Mouse (Mus musculus) CH12.LX (cell line): ENCODE measurements around the gene Lrp6. TPM values are rescaled to one million over a fixed set of nuclear protein-coding genes. Genes with fewer than 3 reads are reported as not detected.

Experiments
- DNase-seq: peaks from one replicate; pipeline ENCODE4 v3.0.0-alpha.2; 2013; ENCODE audit errors: extremely low read depth
- H3K27ac ChIP-seq: 2 replicates; pipeline ENCODE4 v1.5.1; 2012; ENCODE audit warnings: low read depth, mild to moderate bottlenecking, control low read depth, moderate library complexity; ENCODE audit not compliant: insufficient read depth
- H3K27me3 ChIP-seq: replicated peaks from 2 replicates; pipeline ENCODE3; 2012; ENCODE audit warnings: inconsistent platforms
- H3K36me3 ChIP-seq, 2 experiments: replicated peaks in 1 of 2; 2 replicates each; pipeline versions ENCODE3 to v1.6.1; 2012; ENCODE audit warnings: inconsistent platforms in 1 of 2, low read length in 1 of 2, mild to moderate bottlenecking in 1 of 2, mixed read lengths in 1 of 2, moderate library complexity in 1 of 2; ENCODE audit not compliant: control insufficient read depth in 1 of 2, insufficient read depth in 1 of 2
- H3K4me1 ChIP-seq, 2 experiments: 2 replicates each; pipeline ENCODE4 v1.6.1; 2012; ENCODE audit warnings: inconsistent platforms in 1 of 2, moderate library complexity in 1 of 2; ENCODE audit not compliant: insufficient read depth in 2 of 2, control insufficient read depth in 1 of 2
- H3K4me2 ChIP-seq: 2 replicates; pipeline ENCODE4 v1.6.1; 2012; ENCODE audit warnings: low read depth, mild to moderate bottlenecking, control low read depth; ENCODE audit not compliant: poor library complexity, insufficient read depth, severe bottlenecking
- H3K4me3 ChIP-seq, 3 experiments: fragments of 150-350 bp in 1 of 3; sonication (generic) in 1 of 3; replicated peaks in 1 of 3; 2 replicates each; pipeline versions ENCODE3 to v1.5.1; 2011 to 2012; ENCODE audit warnings: low read depth in 2 of 3, low read length in 2 of 3, mild to moderate bottlenecking in 2 of 3, moderate library complexity in 2 of 3, control low read depth in 1 of 3, improper control_type of control experiment in 1 of 3, inconsistent platforms in 1 of 3, mixed read lengths in 1 of 3; ENCODE audit not compliant: poor library complexity in 1 of 3
- H3K79me2 ChIP-seq: replicated peaks from 2 replicates; pipeline ENCODE4 v1.6.1; 2012; ENCODE audit warnings: mild to moderate bottlenecking, moderate library complexity; ENCODE audit not compliant: control insufficient read depth, poor library complexity, insufficient read depth, severe bottlenecking; ENCODE audit errors: extremely low read depth
- H3K9ac ChIP-seq: 2 replicates; pipeline ENCODE4 v1.6.1; 2012; ENCODE audit warnings: low read depth, mild to moderate bottlenecking, control low read depth, moderate library complexity; ENCODE audit not compliant: insufficient read depth
- H3K9me3 ChIP-seq: replicated peaks from 2 replicates; pipeline ENCODE3; 2012; ENCODE audit warnings: low read length, inconsistent platforms, mixed read lengths
- CHD2 ChIP-seq: IDR thresholded peaks from 2 replicates; pipeline ENCODE4 v1.6.1; 2011; ENCODE audit warnings: low read length, improper control_type of control experiment
- CTCF ChIP-seq, 2 experiments: IDR thresholded peaks in 1 of 2; conservative IDR thresholded peaks in 1 of 2; 2 replicates each; pipeline ENCODE4 v1.5.1; 2011 to 2012; ENCODE audit warnings: low read depth in 2 of 2, low read length in 2 of 2, improper control_type of control experiment in 1 of 2, inconsistent platforms in 1 of 2, mild to moderate bottlenecking in 1 of 2, moderate library complexity in 1 of 2
- E2F4 ChIP-seq: IDR thresholded peaks from 2 replicates; pipeline ENCODE4 v1.6.1; 2011; ENCODE audit warnings: low read depth, low read length, improper control_type of control experiment; ENCODE audit not compliant: insufficient replicate concordance
- EP300 ChIP-seq: IDR thresholded peaks from 2 replicates; pipeline ENCODE4 v1.6.1; 2011; ENCODE audit warnings: low read length, improper control_type of control experiment
- GABPA ChIP-seq: IDR thresholded peaks from 2 replicates; pipeline ENCODE4 v1.6.1; 2012; ENCODE audit warnings: low read depth, low read length, improper control_type of control experiment, inconsistent platforms; ENCODE audit not compliant: insufficient replicate concordance
- HCFC1 ChIP-seq: IDR thresholded peaks from 2 replicates; pipeline ENCODE4 v1.6.1; 2012; ENCODE audit warnings: low read depth, mild to moderate bottlenecking, inconsistent platforms, low read length, improper control_type of control experiment
- JUN ChIP-seq: IDR thresholded peaks from 2 replicates; pipeline ENCODE4 v1.6.1; 2011; ENCODE audit warnings: low read depth, mild to moderate bottlenecking, low read length, improper control_type of control experiment, moderate library complexity; ENCODE audit not compliant: insufficient read depth
- MAFK ChIP-seq: IDR thresholded peaks from 2 replicates; pipeline ENCODE4 v1.6.1; 2011; ENCODE audit warnings: low read length, improper control_type of control experiment; ENCODE audit not compliant: insufficient replicate concordance
- MAX ChIP-seq: IDR thresholded peaks from 2 replicates; pipeline ENCODE4 v1.6.1; 2011; ENCODE audit warnings: low read length, improper control_type of control experiment
- MAZ ChIP-seq: IDR thresholded peaks from 2 replicates; pipeline ENCODE4 v1.6.1; 2012; ENCODE audit warnings: low read depth, mild to moderate bottlenecking, inconsistent platforms, low read length, improper control_type of control experiment, moderate library complexity
- MYC ChIP-seq: IDR thresholded peaks from 2 replicates; pipeline ENCODE4 v1.6.1; 2011; ENCODE audit warnings: low read depth, mild to moderate bottlenecking, improper control_type of control experiment, low read length
- POLR2A ChIP-seq: IDR thresholded peaks from 2 replicates; pipeline ENCODE4 v1.6.1; 2011; ENCODE audit warnings: low read depth, mild to moderate bottlenecking, improper control_type of control experiment, low read length
- RAD21 ChIP-seq: IDR thresholded peaks from 2 replicates; pipeline ENCODE4 v1.6.1; 2011; ENCODE audit warnings: low read depth, mild to moderate bottlenecking, low read length, improper control_type of control experiment, moderate library complexity
- SMC3 ChIP-seq: IDR thresholded peaks from 2 replicates; pipeline ENCODE4 v1.6.1; 2011; ENCODE audit warnings: low read depth, low read length, improper control_type of control experiment
- TBP ChIP-seq: conservative IDR thresholded peaks from 2 replicates; pipeline ENCODE4 v1.6.1; 2011; ENCODE audit warnings: low read depth, low read length, improper control_type of control experiment
- TCF12 ChIP-seq: IDR thresholded peaks from 2 replicates; pipeline ENCODE4 v1.6.1; 2014; ENCODE audit warnings: low read depth, mild to moderate bottlenecking, inconsistent platforms, low read length, improper control_type of control experiment
- USF1 ChIP-seq: IDR thresholded peaks from 2 replicates; pipeline ENCODE4 v1.6.1; 2014; ENCODE audit warnings: low read depth, mild to moderate bottlenecking, inconsistent platforms, low read length, improper control_type of control experiment
- USF2 ChIP-seq: conservative IDR thresholded peaks from 2 replicates; pipeline ENCODE4 v1.6.1; 2011; ENCODE audit warnings: low read depth, low read length, improper control_type of control experiment
- ZC3H11A ChIP-seq: IDR thresholded peaks from 2 replicates; pipeline ENCODE4 v1.6.1; 2012; ENCODE audit warnings: low read depth, mild to moderate bottlenecking, inconsistent platforms, low read length, improper control_type of control experiment
- ZMIZ1 ChIP-seq: IDR thresholded peaks from 2 replicates; pipeline ENCODE4 v1.6.1; 2012; ENCODE audit warnings: low read depth, mild to moderate bottlenecking, inconsistent platforms, low read length, improper control_type of control experiment
- dilution Hi-C: fragments of 300-500 bp; cut with MboI; formaldehyde crosslinking; loops from 2 replicates; pipeline ENCODE4 v1.14.3; 2020; ENCODE audit warnings: low sequenced_read_pairs; ENCODE audit not compliant: extremely low pct_unique_long_range_greater_than_20kb, extremely low pct_ligation_motif_present
- in situ Hi-C: fragments of 300-500 bp; cut with MboI; formaldehyde crosslinking; loops from 3 replicates; pipeline ENCODE4 v1.14.3; 2019; ENCODE audit warnings: low sequenced_read_pairs, low pct_ligation_motif_present, low pct_unique_long_range_greater_than_20kb, mixed read lengths
- polyA plus RNA-seq: library from polyadenylated mRNA; unstranded; fragments of >175 nt; gene quantifications from 2 replicates; pipeline ENCODE4 v1.2.1, GENCODE M21; 2012; ENCODE audit warnings: low read depth; ENCODE audit not compliant: insufficient read length
- total RNA-seq, 2 experiments: library from RNA; depleted of rRNA; stranded (reverse); fragments of 300-350 nt in 1 of 2; fragments of >200 nt in 1 of 2; gene quantifications; 2 replicates each; pipeline ENCODE4 v1.2.3; 2012 to 2014

Gene Lrp6
- total and polyA plus RNA-seq, 3 experiments = 12.4 to 15.6 (median 13.3) TPM

DNA sequence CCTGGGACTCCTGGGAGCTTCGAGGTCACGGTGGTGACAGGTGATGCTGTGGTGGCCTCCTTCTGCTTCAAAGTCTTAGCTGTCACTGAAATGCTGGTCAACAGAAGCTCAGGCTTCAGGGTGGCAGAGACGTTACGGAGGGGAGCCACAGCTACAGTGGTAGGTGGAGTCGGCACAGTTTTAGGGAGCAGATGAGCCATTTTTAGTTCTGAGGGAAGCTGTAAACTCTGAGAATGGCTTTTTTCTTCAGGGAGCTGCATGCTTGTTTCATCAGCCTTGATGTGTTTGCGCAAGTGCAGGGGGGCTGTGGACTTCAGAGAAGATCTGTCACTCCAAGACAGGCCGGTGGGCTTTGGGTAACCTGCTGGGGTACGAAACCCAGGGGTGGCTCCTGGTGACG lies 43.6 kb upstream of the Lrp6 start:
- in situ Hi-C loops = loop anchor here (25.0 kb wide), 1 partner anchor 648 kb away; no protein-coding TSS in a partner anchor
- Histone ChIP-seq H3K79me2 (no peaks in the 10 kb centered on the region), H3K4me1 (peaks cover 0 to 17% of the 10 kb centered on the region in 2 experiments; a peak in 3 of 4 replicates)
- no peak for TF ChIP-seq POLR2A
- no peak for TF ChIP-seq JUN
- TF ChIP-seq MAX = no peak
- no peak for TF ChIP-seq MAZ
- no peak for TF ChIP-seq E2F4
- no peak for TF ChIP-seq USF2
- no peak for TF ChIP-seq MAFK
- TF ChIP-seq EP300 = no peak
- TF ChIP-seq GABPA = no peak
- TF ChIP-seq TCF12 = no peak
- TF ChIP-seq, all 38 proteins: peak for 0
- Histone ChIP-seq H3K4me3 (no peak overlapping the region), H3K27me3 (no peaks in the 10 kb centered on the region), H3K9me3 (no peaks in the 10 kb centered on the region), H3K27ac (no peak overlapping the region), H3K36me3 (no peaks in the 10 kb centered on the region), H3K9ac (no peak overlapping the region), H3K4me2 (no peak overlapping the region)
- dilution Hi-C loops = no loop called here
- no peak for DNase-seq

DNA sequence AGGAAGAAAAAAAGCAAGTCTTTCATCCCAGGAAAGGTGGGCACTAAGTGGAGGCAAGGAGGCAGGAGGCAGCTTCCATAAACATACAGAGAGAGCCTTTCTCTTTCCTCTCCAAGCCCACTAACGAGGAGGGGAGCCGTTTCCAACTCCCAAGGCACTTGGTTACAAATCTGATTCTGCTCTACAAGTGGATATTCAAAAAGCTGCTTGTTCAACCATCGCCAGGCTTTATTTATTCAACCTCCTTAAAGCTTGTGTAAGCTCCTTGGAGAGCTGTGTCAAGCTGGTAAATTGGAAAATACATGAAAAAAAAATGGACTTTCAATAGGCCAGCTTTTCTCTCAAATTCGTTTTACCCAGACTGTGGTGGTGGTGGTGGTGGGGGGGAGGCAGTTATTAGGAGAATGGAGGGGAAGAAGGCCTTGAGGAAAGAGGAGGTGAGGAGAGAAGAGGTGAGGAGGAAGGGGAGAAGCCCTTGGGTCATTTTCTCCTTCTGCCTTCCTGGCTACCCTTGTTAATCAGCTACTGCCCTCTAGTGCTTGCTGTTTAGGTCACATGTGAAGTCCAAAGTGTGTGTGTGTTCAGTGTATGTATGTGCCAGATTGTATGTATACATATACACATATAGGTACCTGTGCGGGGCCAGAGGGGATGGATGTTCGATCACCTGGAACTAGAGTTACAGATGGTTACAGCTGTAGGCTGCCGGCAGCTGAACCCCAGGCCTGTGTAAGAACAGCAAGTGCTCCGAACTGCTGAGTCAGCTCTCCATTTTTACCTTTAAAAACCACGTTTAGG lies 40.4 kb upstream of the Lrp6 start:
- H3K27ac ChIP-seq = no peak overlapping the region
- peaks cover 0 to 17% of the 10 kb centered on the region in 2 experiments; a peak in 3 of 4 replicates for H3K4me1 ChIP-seq
- no peak overlapping the region for H3K9ac ChIP-seq
- H3K4me2 ChIP-seq = no peak overlapping the region; the same call in 1 of the 2 replicates
- TF ChIP-seq TBP (0 out of 2 replicates have a peak, but pooled peaks have one; percentile 16), SMC3 (peak; percentile 80), MAFK (peak; percentile 96), HCFC1 (no peak), RAD21 (peak; percentile 88), CTCF (conservative IDR thresholded peaks at IDR 0.05 in 1 of 2, IDR thresholded peaks at IDR 0.05 in 1 of 2; ENCODE audit: low read depth in 2 of 2, low read length in 2 of 2) (peak; percentile 42 to 87; a peak in 3 of 4 replicates), CHD2 (no peak), ZC3H11A (peak; percentile 28; the same call in 1 of the 2 replicates), MAX (0 out of 2 replicates have a peak, but pooled peaks have one; percentile 44), ZMIZ1 (no peak), USF1 (peak; percentile 33), MYC (peak; percentile 67; the same call in 1 of the 2 replicates)
- H3K9me3 ChIP-seq = no peaks in the 10 kb centered on the region
- DNase-seq = peak; percentile 61
- H3K36me3 ChIP-seq = no peaks in the 10 kb centered on the region
- H3K27me3 ChIP-seq = no peaks in the 10 kb centered on the region
- dilution Hi-C loops (no loop called here), in situ Hi-C loops (loop anchor here (25.0 kb wide), 1 partner anchor 645 kb away; no protein-coding TSS in a partner anchor)
- H3K4me3 ChIP-seq = no peak overlapping the region
- H3K79me2 ChIP-seq = no peaks in the 10 kb centered on the region
